Mouse (Mus musculus): ENCODE data around the gene Abcd1.

DNA sequence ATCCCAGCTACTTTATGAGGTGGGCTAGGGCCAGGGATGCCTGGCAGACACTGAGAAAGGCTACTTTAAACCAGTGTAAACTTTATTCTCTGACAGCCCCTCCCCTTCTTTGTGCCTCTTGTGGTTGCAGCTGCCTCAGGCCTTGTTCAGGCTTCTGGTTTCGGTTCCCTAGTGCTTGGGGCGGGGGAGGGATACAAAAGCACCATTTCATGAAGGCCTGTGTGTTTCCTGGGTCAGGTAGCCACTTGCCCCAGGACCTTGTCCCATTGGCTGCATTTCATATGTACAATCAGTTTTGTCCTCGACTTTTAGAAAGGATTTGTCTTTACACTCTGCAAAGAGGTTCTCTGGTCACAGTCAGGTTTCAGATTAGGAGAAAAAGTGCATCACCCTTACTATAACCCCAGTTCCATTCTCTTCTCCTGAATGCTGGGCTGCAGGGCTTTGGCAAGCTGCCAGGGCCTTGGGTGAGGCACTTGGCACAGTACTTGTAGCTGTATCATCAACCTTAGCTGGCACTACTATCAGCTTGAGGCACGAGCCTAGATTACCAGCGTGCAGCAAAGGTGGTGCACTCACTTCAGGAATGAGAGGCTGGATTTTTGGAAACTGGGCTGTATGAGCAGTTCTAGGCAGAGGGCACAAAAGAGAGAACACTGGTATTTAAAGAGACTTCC, 2.4 kb downstream of the Abcd1 start:
- TF ChIP-seq CTCF (IDR thresholded peaks at IDR 0.05), result no peak
- TF ChIP-seq EP300 (IDR thresholded peaks at IDR 0.05), result no peak

Data from lung, postnatal 0 days (tissue).